Mouse (Mus musculus): ENCODE data around the gene Nyx. TPM values are rescaled to one million over a fixed set of nuclear protein-coding genes. Genes with fewer than 3 reads are reported as not detected.

Gene Nyx
- 0.23 and 1.6 TPM in 2 replicates for polyA plus RNA-seq (2012; rRNA removed; ENCODE audit: low replicate concordance)

GRCm38 (mm10) chrX:13465810-13466209 lies at the start of gene Nyx:
Gene Nyx, plus strand, starts transcription at chrX:13466110.

Other genes with a start within 250 kb of the Nyx start
- gene Ddx3x, start 185.1 kb upstream of the Nyx start, polyA plus RNA-seq (2012; rRNA removed; ENCODE audit: low replicate concordance): 2.3 and 4.5 TPM in 2 replicates
- 0.09 TPM in 1 of 2 replicates, not detected in the other for gene Gpr34, start 166.0 kb downstream of the Nyx start, polyA plus RNA-seq (2012; rRNA removed; ENCODE audit: low replicate concordance)
- not detected in 2 replicates for gene Gpr82, start 195.3 kb downstream of the Nyx start, polyA plus RNA-seq (2012; rRNA removed; ENCODE audit: low replicate concordance)

All from duodenum, adult 2 months (tissue).